Mouse (Mus musculus): Measurements from ENCODE around the gene Snupn. TPM values are rescaled to one million over a fixed set of nuclear protein-coding genes. Genes with fewer than 3 reads are reported as not detected.

Snupn gene
- polyA plus RNA-seq, 1 experiment from 2014 or later, result 29.6 TPM

- no peak overlapping the region for H3K4me2 ChIP-seq
These were observed 67.0 kb downstream of the Snupn start for GRCm38 (mm10) chr9:57017631-57018030.

GRCm38 (mm10) chr9:57031756-57032155 is 81.1 kb downstream of the Snupn start:
- Histone ChIP-seq H3K27me3 (replicated peaks) (no peaks in the 10 kb centered on the region), H3K27ac (replicated peaks) (no peak overlapping the region), H3K9ac (replicated peaks) (no peak overlapping the region), H3K4me2 (no peak overlapping the region), H3K36me3 (peaks cover 63% of the 10 kb centered on the region), H3K9me3 (replicated peaks) (no peaks in the 10 kb centered on the region), H3K4me1 (no peaks in the 10 kb centered on the region), H3K4me3 (replicated peaks) (no peak overlapping the region)
- 97% methylated on average over 1 of the region's 1 CpGs for WGBS
- no peak for ATAC-seq (ENCODE audit: low FRiP score)

More at GRCm38 (mm10) chr9:57017631-57018030, 67.0 kb downstream of the Snupn start:
- no peak for ATAC-seq (ENCODE audit: low FRiP score)
- H3K27ac ChIP-seq (replicated peaks), result no peak overlapping the region
- no peak overlapping the region for H3K4me3 ChIP-seq (replicated peaks)
- H3K36me3 ChIP-seq, result peaks cover 29% of the 10 kb centered on the region
- peaks cover 7% of the 10 kb centered on the region for H3K9me3 ChIP-seq (replicated peaks)
- H3K27me3 ChIP-seq (replicated peaks), result no peaks in the 10 kb centered on the region
- no peak overlapping the region for H3K9ac ChIP-seq (replicated peaks)
- no peaks in the 10 kb centered on the region for H3K4me1 ChIP-seq
- 89% methylated on average over 1 of the region's 1 CpGs for WGBS

Other genes with a start within 250 kb of the Snupn start
- gene Lingo1, start 154.4 kb upstream of the Snupn start, polyA plus RNA-seq (2015; fragmentation: Nextera tagmentation; extraction: Ambion mirVana), result 67.4 and 72.2 TPM in 2 replicates
- 0.28 and 0.40 TPM in 2 replicates for gene Odf3l1, start 86.2 kb upstream of the Snupn start, polyA plus RNA-seq (2015; fragmentation: Nextera tagmentation; extraction: Ambion mirVana)
- 10.5 and 13.1 TPM in 2 replicates for gene Cspg4, start 85.8 kb upstream of the Snupn start, polyA plus RNA-seq (2015; fragmentation: Nextera tagmentation; extraction: Ambion mirVana)
- gene Snx33, start 22.5 kb upstream of the Snupn start, polyA plus RNA-seq (2015; fragmentation: Nextera tagmentation; extraction: Ambion mirVana), result 2.2 and 3.2 TPM in 2 replicates
- 73.7 and 77.5 TPM in 2 replicates for gene Imp3, start 13.4 kb upstream of the Snupn start, polyA plus RNA-seq (2015; fragmentation: Nextera tagmentation; extraction: Ambion mirVana)
- 23.8 and 24.9 TPM in 2 replicates for gene Ptpn9, start 44.0 kb downstream of the Snupn start, polyA plus RNA-seq (2015; fragmentation: Nextera tagmentation; extraction: Ambion mirVana)
- 20.7 and 21.2 TPM in 2 replicates for gene Sin3a, start 121.2 kb downstream of the Snupn start, polyA plus RNA-seq (2015; fragmentation: Nextera tagmentation; extraction: Ambion mirVana)
- 87.0 and 99.7 TPM in 2 replicates for gene Man2c1, start 179.8 kb downstream of the Snupn start, polyA plus RNA-seq (2015; fragmentation: Nextera tagmentation; extraction: Ambion mirVana)
- gene Neil1, start 197.4 kb downstream of the Snupn start, polyA plus RNA-seq (2015; fragmentation: Nextera tagmentation; extraction: Ambion mirVana), result 10.4 and 10.5 TPM in 2 replicates
- 155 and 178 TPM in 2 replicates for gene Commd4, start 207.5 kb downstream of the Snupn start, polyA plus RNA-seq (2015; fragmentation: Nextera tagmentation; extraction: Ambion mirVana)